Mouse (Mus musculus) heart, postnatal 25 days (tissue): ENCODE measurements around the gene Tmem51. TPM values are rescaled to one million over a fixed set of nuclear protein-coding genes. Genes with fewer than 3 reads are reported as not detected.

Experiments used
- DNase-seq: peaks from one replicate; pipeline ENCODE4 v3.0.0; 2022; ENCODE audit warnings: low spot score
- intact Hi-C: fragments of 180-260 bp; cut with DNase I; formaldehyde crosslinking; loops from one replicate; pipeline ENCODE4 v1.15.1; 2025
- total RNA-seq, 2 experiments: library from RNA; stranded (reverse); gene quantifications; 2 replicates each; pipeline ENCODE4 v1.2.3; 2021

Gene Tmem51
- total RNA-seq, 2 experiments from 2014 or later = 7.3 to 8.6 TPM

- no peak for DNase-seq
- intact Hi-C loops = loop anchor here (5.0 kb wide), 2 partner anchors 41 to 76 kb away; no protein-coding TSS in a partner anchor
These were observed 911 bp downstream of the Tmem51 start for GRCm38 (mm10) chr4:142083193-142083592.

GRCm38 (mm10) chr4:142082703-142083102 lies 1.4 kb downstream of the Tmem51 start:
- intact Hi-C loops = loop anchor here (5.0 kb wide), 2 partner anchors 40 to 75 kb away; no protein-coding TSS in a partner anchor
- no peak for DNase-seq

- intact Hi-C loops = loop anchor here (5.0 kb wide), 2 partner anchors 39 to 74 kb away; no protein-coding TSS in a partner anchor
These were observed 2.3 kb downstream of the Tmem51 start for GRCm38 (mm10) chr4:142081631-142082283.

GRCm38 (mm10) chr4:142080901-142081630 lies 3.0 kb downstream of the Tmem51 start:
- intact Hi-C loops = loop anchor here (5.0 kb wide), 2 partner anchors 39 to 74 kb away; no protein-coding TSS in a partner anchor
- no peak for DNase-seq

More at GRCm38 (mm10) chr4:142081631-142082283, 2.3 kb downstream of the Tmem51 start:
- no peak for DNase-seq

GRCm38 (mm10) chr4:142080487-142080767 lies 3.7 kb downstream of the Tmem51 start:
- intact Hi-C loops = loop anchor here (5.0 kb wide), 2 partner anchors 38 to 73 kb away; no protein-coding TSS in a partner anchor
- DNase-seq = no peak

- intact Hi-C loops = loop anchor here (5.0 kb wide), 2 partner anchors 38 to 73 kb away; no protein-coding TSS in a partner anchor
- DNase-seq = no peak
These were observed 4.2 kb downstream of the Tmem51 start for GRCm38 (mm10) chr4:142079629-142080486.

GRCm38 (mm10) chr4:142077572-142078271 lies 6.4 kb downstream of the Tmem51 start:
- intact Hi-C loops = no loop called here

GRCm38 (mm10) chr4:142076883-142077282 lies 7.2 kb downstream of the Tmem51 start:
- intact Hi-C loops = no loop called here

More at GRCm38 (mm10) chr4:142077572-142078271, 6.4 kb downstream of the Tmem51 start:
- no peak for DNase-seq

GRCm38 (mm10) chr4:142075931-142076330 lies 8.2 kb downstream of the Tmem51 start:
- intact Hi-C loops = no loop called here
- no peak for DNase-seq

More at GRCm38 (mm10) chr4:142076883-142077282, 7.2 kb downstream of the Tmem51 start:
- no peak for DNase-seq

GRCm38 (mm10) chr4:142074060-142074732 lies 9.9 kb downstream of the Tmem51 start:
- intact Hi-C loops = no loop called here
- no peak for DNase-seq

GRCm38 (mm10) chr4:142071243-142071991 lies 12.7 kb downstream of the Tmem51 start:
- intact Hi-C loops = no loop called here

GRCm38 (mm10) chr4:142070840-142071239 lies 13.3 kb downstream of the Tmem51 start:
- no peak for DNase-seq
- intact Hi-C loops = no loop called here

More at GRCm38 (mm10) chr4:142071243-142071991, 12.7 kb downstream of the Tmem51 start:
- no peak for DNase-seq

GRCm38 (mm10) chr4:142068899-142069812 lies 14.9 kb downstream of the Tmem51 start:
- no peak for DNase-seq
- intact Hi-C loops = no loop called here

GRCm38 (mm10) chr4:142066576-142066975 lies 17.5 kb downstream of the Tmem51 start:
- DNase-seq = no peak
- intact Hi-C loops = no loop called here

- DNase-seq = no peak
- intact Hi-C loops = no loop called here
These were observed 18.3 kb downstream of the Tmem51 start for GRCm38 (mm10) chr4:142065835-142066234.

- DNase-seq = peak; percentile 50
- intact Hi-C loops = no loop called here
These were observed 18.8 kb downstream of the Tmem51 start for GRCm38 (mm10) chr4:142065270-142065669.

GRCm38 (mm10) chr4:142064582-142065228 lies 19.4 kb downstream of the Tmem51 start:
- no peak for DNase-seq
- intact Hi-C loops = no loop called here
